ENCODE assay signal across 10 mouse cellular contexts in the genomic region with DNA sequence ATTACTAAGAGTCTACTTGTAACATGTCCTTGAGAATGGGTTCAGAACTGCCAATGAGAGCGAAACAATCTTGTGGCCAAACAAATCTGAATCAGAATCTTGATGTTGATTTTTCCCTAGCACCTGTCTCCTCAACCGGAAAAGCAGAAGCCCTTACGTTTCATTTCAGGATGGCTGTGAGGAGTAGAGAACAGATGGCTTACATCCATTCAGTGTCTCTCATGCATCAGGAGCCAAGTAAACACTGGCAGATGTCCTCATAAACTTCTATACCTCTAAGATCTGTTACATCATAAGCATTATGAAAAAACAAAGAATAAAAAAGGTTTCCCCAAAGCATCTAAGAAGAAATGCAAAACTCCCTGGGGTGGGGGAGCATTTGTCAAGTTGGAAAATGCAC.
"Had no signal": no experiment of that assay in that cellular context is flagged by ENCODE, and none has a peak within 500 bp of the region (broad histone marks: within the 10 kb centered on the region; RNA-seq: fewer than 3 reads in every experiment).

No protein-coding gene starts in this region.

- DNase-seq: kidney, adult 11 months; kidney, adult 8-10 months; kidney, postnatal 10 days; kidney, postnatal 36 days; left cerebral cortex, postnatal 4 days; lung, adult 18-20 months; lung, postnatal 10 days; lung, postnatal 36 days; right cerebral cortex, postnatal 25 days; thymus, postnatal 25 days had no signal
